8 mouse cellular contexts compared by ENCODE assay signal in genomic region chr2:33370777-33371647, GRCm38 (mm10). TPM values are rescaled to one million over a fixed set of nuclear protein-coding genes. Genes with fewer than 3 reads are reported as not detected.
A peak's percentile ranks its signal among the peaks of the same experiment; 100 is the strongest.
DNase-seq lines count a peak whose midpoint lies in the region; ATAC-seq lines count a peak whose summit lies in the region.

Gene Ralgps1, minus strand, starts transcription at chr2:33371486.

- H3K4me3 ChIP-seq in hindbrain, embryonic 14.5 days (replicated peaks; ENCODE audit: low read length): peak within 1 kb of the TSS; percentile 54

- DNase-seq in R1 (ENCODE audit: low read depth, low spot score): peak; percentile 95
- peak; percentile 99 for DNase-seq in cerebellum, postnatal 25 days
- peak; percentile 95 for DNase-seq in frontal cortex, postnatal 25 days (ENCODE audit: low spot score in 2 of 2)
- peak; percentile 94 for DNase-seq in hindbrain, embryonic 14.5 days (ENCODE audit: low spot score)
- peak; percentile 96 to 97 for DNase-seq in layer of hippocampus, postnatal 36 days
- peak; percentile 99 for DNase-seq in lung, postnatal 36 days
- DNase-seq in retina, postnatal 1 day: peak; percentile 98
- DNase-seq in urinary bladder, adult 18-20 months (ENCODE audit: low spot score in 2 of 2): peak; percentile 93 to 94

- peak within 1 kb of the TSS; percentile 96 for H3K27ac ChIP-seq in hindbrain, embryonic 14.5 days

- H3K36me3 ChIP-seq in hindbrain, embryonic 14.5 days (replicated peaks; ENCODE audit: control insufficient read depth, insufficient read depth): peaks cover 17% of the 10 kb centered on the region

- under 1% methylated on average over 53 of the region's 74 CpGs for WGBS in hindbrain, embryonic 14.5 days

- H3K9ac ChIP-seq in hindbrain, embryonic 14.5 days: peak within 1 kb of the TSS; percentile 71

- H3K9me3 ChIP-seq in hindbrain, embryonic 14.5 days (ENCODE audit: control insufficient read depth, low read length): no peaks in the 10 kb centered on the region

- H3K27me3 ChIP-seq in hindbrain, embryonic 14.5 days (ENCODE audit: control insufficient read depth, insufficient read depth, low read length): no peaks in the 10 kb centered on the region

- peaks cover 13% of the 10 kb centered on the region; the same call in 1 of the 2 replicates for H3K4me1 ChIP-seq in hindbrain, embryonic 14.5 days (replicated peaks; ENCODE audit: control insufficient read depth, insufficient read depth, low read length)

- peak; percentile 99 for ATAC-seq in hindbrain, embryonic 14.5 days (ENCODE audit: low FRiP score)

- peak within 1 kb of the TSS; percentile 60 for H3K4me2 ChIP-seq in hindbrain, embryonic 14.5 days (replicated peaks)

RNA-seq across cellular contexts. Expression of gene Ralgps1, which starts in this region (rescaled TPM):
- 57.0 and 63.1 TPM in 2 replicates for polyA plus RNA-seq in hindbrain, embryonic 14.5 days (2014; fragmentation: Nextera tagmentation; extraction: Ambion mirVana)
- total RNA-seq in layer of hippocampus, postnatal 36 days (2021): 10 to 100 TPM; 60.2 to 72.7 TPM

Comparison
In these comparisons a context has a peak if more than half of its experiments do, and no peak if none do; other contexts are left out.
1. Peak in every context shown above with its lines: DNase-seq, ATAC-seq, H3K4me3 ChIP-seq and H3K27ac ChIP-seq.